In genomic region chr2:118115647-118116046, GRCm38 (mm10) we compare ENCODE assay signal across 18 mouse cellular contexts. TPM values are rescaled to one million over a fixed set of nuclear protein-coding genes. Genes with fewer than 3 reads are reported as not detected.
DNase-seq lines count a peak whose midpoint lies in the region; ATAC-seq and TF ChIP-seq lines count a peak whose summit lies in the region.
"Had no signal": no experiment of that assay in that cellular context is flagged by ENCODE, and none has a peak within 500 bp of the region (broad histone marks: within the 10 kb centered on the region; RNA-seq: fewer than 3 reads in every experiment).

No protein-coding gene starts in this region.

- DNase-seq in heart, postnatal 25 days (ENCODE audit: low spot score) = no peak
- DNase-seq in lung, adult 2 months = no peak
- DNase-seq: cerebellum, adult 11-12 months; cerebellum, postnatal 36 days; gastrocnemius, postnatal 14 days; kidney, postnatal 36 days; spleen, adult 18-20 months had no signal

- H3K9ac ChIP-seq in heart, embryonic 12.5 days = no peak overlapping the region
- no peak overlapping the region; the same call in 1 of the 2 replicates for H3K9ac ChIP-seq in lung, embryonic 15.5 days
- H3K9ac ChIP-seq in embryonic facial prominence, embryonic 13.5 days = 0 out of 2 replicates have a peak overlapping the region, but pooled peaks have one; percentile 2
- H3K9ac ChIP-seq in neural tube, embryonic 15.5 days (replicated peaks) = no peak overlapping the region
- H3K9ac ChIP-seq: liver, embryonic 14.5 days had no signal

- no peak for ATAC-seq in heart, embryonic 12.5 days (ENCODE audit: insufficient number of reproducible peaks, low FRiP score)
- no peak for ATAC-seq in lung, embryonic 15.5 days (ENCODE audit: borderline replicate concordance, extremely low read depth, low FRiP score, low TSS enrichment)
- no peak for ATAC-seq in embryonic facial prominence, embryonic 13.5 days (ENCODE audit: insufficient number of reproducible peaks, insufficient read depth, low FRiP score, low TSS enrichment, low read depth)
- ATAC-seq in neural tube, embryonic 15.5 days (ENCODE audit: low FRiP score) = no peak
- no peak for ATAC-seq in CD4-positive, CD25-positive, alpha-beta regulatory T cell, adult 4 months
- no peak for ATAC-seq in megakaryocyte progenitor cell, adult 5-6 weeks (replicated peaks; ENCODE audit: poor library complexity)
- ATAC-seq: forebrain, embryonic 14.5 days; intestine, postnatal 0 days had no signal

- no peak overlapping the region for H3K27ac ChIP-seq in heart, embryonic 12.5 days (ENCODE audit: poor library complexity, severe bottlenecking)
- H3K27ac ChIP-seq in lung, embryonic 15.5 days = no peak overlapping the region
- no peak overlapping the region for H3K27ac ChIP-seq in embryonic facial prominence, embryonic 13.5 days
- no peak overlapping the region; the same call in 1 of the 2 replicates for H3K27ac ChIP-seq in neural tube, embryonic 15.5 days (replicated peaks)
- H3K27ac ChIP-seq: hindbrain, embryonic 10.5 days; liver, embryonic 14.5 days had no signal

- no peak for TF ChIP-seq CTCF in lung, adult 2 months (IDR thresholded peaks at IDR 0.05; ENCODE audit: insufficient read depth, low read length)

- H3K27me3 ChIP-seq in heart, embryonic 12.5 days (replicated peaks) = no peaks in the 10 kb centered on the region
- no peaks in the 10 kb centered on the region for H3K27me3 ChIP-seq in lung, embryonic 15.5 days
- no peaks in the 10 kb centered on the region for H3K27me3 ChIP-seq in embryonic facial prominence, embryonic 13.5 days
- peaks cover 10% of the 10 kb centered on the region for H3K27me3 ChIP-seq in neural tube, embryonic 15.5 days (replicated peaks)

- 0 out of 2 replicates have a peak, but pooled peaks cover 3% of the 10 kb centered on the region for H3K9me3 ChIP-seq in heart, embryonic 12.5 days (replicated peaks)
- no peaks in the 10 kb centered on the region for H3K9me3 ChIP-seq in lung, embryonic 15.5 days
- H3K9me3 ChIP-seq in embryonic facial prominence, embryonic 13.5 days = no peaks in the 10 kb centered on the region
- no peaks in the 10 kb centered on the region for H3K9me3 ChIP-seq in neural tube, embryonic 15.5 days (replicated peaks)
- H3K9me3 ChIP-seq: hindbrain, embryonic 10.5 days had no signal

- intact Hi-C loops in heart, postnatal 25 days (cut with DNase I) = loop anchor here (10.0 kb wide), 1 partner anchor 129 kb away; no protein-coding TSS in a partner anchor

- no peak overlapping the region for H3K4me3 ChIP-seq in heart, embryonic 12.5 days
- peak overlapping the region; percentile 72 for H3K4me3 ChIP-seq in lung, embryonic 15.5 days
- no peak overlapping the region for H3K4me3 ChIP-seq in lung, adult 2 months (replicated peaks; ENCODE audit: extremely low read depth, low read depth, low read length)
- peak overlapping the region; percentile 69 for H3K4me3 ChIP-seq in embryonic facial prominence, embryonic 13.5 days
- H3K4me3 ChIP-seq in neural tube, embryonic 15.5 days (replicated peaks) = no peak overlapping the region

- TF ChIP-seq POLR2A in lung, adult 2 months (IDR thresholded peaks at IDR 0.05; ENCODE audit: borderline replicate concordance, extremely low read depth, low read depth, low read length) = no peak

- peaks cover 16% of the 10 kb centered on the region for H3K4me1 ChIP-seq in heart, embryonic 12.5 days (replicated peaks)
- peaks cover 40% of the 10 kb centered on the region for H3K4me1 ChIP-seq in lung, embryonic 15.5 days
- peaks cover 2% of the 10 kb centered on the region; the same call in 1 of the 2 replicates for H3K4me1 ChIP-seq in lung, adult 2 months (ENCODE audit: control insufficient read depth, insufficient read depth, low read length)
- peaks cover 55% of the 10 kb centered on the region for H3K4me1 ChIP-seq in embryonic facial prominence, embryonic 13.5 days
- peaks cover 42% of the 10 kb centered on the region for H3K4me1 ChIP-seq in neural tube, embryonic 15.5 days

- H3K36me3 ChIP-seq in heart, embryonic 12.5 days = peaks cover 50% of the 10 kb centered on the region
- peaks cover 63% of the 10 kb centered on the region for H3K36me3 ChIP-seq in lung, embryonic 15.5 days
- peaks cover 57% of the 10 kb centered on the region for H3K36me3 ChIP-seq in embryonic facial prominence, embryonic 13.5 days
- H3K36me3 ChIP-seq in neural tube, embryonic 15.5 days = peaks cover 15% of the 10 kb centered on the region; the same call in 1 of the 2 replicates
- H3K36me3 ChIP-seq: G1E had no signal

- 0 out of 2 replicates have a peak overlapping the region, but pooled peaks have one; percentile 0 for H3K4me2 ChIP-seq in heart, embryonic 12.5 days
- peak overlapping the region; percentile 92 for H3K4me2 ChIP-seq in lung, embryonic 15.5 days
- peak overlapping the region; percentile 89 for H3K4me2 ChIP-seq in embryonic facial prominence, embryonic 13.5 days
- peak overlapping the region; percentile 15 for H3K4me2 ChIP-seq in neural tube, embryonic 15.5 days

- WGBS in heart, embryonic 12.5 days = 70% methylated on average over 7 of the region's 7 CpGs
- WGBS in lung, embryonic 15.5 days = 58% methylated on average over 7 of the region's 7 CpGs
- WGBS in lung, adult 2 months = 70% methylated on average over 7 of the region's 7 CpGs
- WGBS in embryonic facial prominence, embryonic 13.5 days = 80% methylated on average over 7 of the region's 7 CpGs
- WGBS in neural tube, embryonic 15.5 days = 68% methylated on average over 7 of the region's 7 CpGs

RNA-seq across cellular contexts. Expression of gene Thbs1, which starts 4.0 kb away (rescaled TPM):
- polyA plus RNA-seq in heart, embryonic 12.5 days (2016; fragmentation: Nextera tagmentation; extraction: Ambion mirVana) = 110 and 117 TPM in 2 replicates
- 10 to 100 TPM; 13.9 to 14.3 TPM for total RNA-seq in heart, postnatal 25 days (2021)
- 184 and 185 TPM in 2 replicates for polyA plus RNA-seq in lung, embryonic 15.5 days (2015; fragmentation: Nextera tagmentation; extraction: Ambion mirVana)
- polyA plus RNA-seq in lung, adult 2 months (2012; rRNA removed) = 23.3 and 27.1 TPM in 2 replicates
- polyA plus RNA-seq in embryonic facial prominence, embryonic 13.5 days (2015; fragmentation: Nextera tagmentation; extraction: Ambion mirVana) = 71.1 and 81.6 TPM in 2 replicates
- 8.6 and 10.6 TPM in 2 replicates for polyA plus RNA-seq in neural tube, embryonic 15.5 days (2015; fragmentation: Nextera tagmentation; extraction: Ambion mirVana)
- polyA plus RNA-seq in CD4-positive, CD25-positive, alpha-beta regulatory T cell, adult 4 months (2017; shearing (Covaris generic)) = under 1 TPM in 1 of 2 experiments, not detected in 1; 0.23 TPM
- 2.3 and 3.7 TPM in 2 replicates for total RNA-seq in megakaryocyte progenitor cell, adult 5-6 weeks (2015)
- total RNA-seq in megakaryocyte progenitor cell, adult 5-6 weeks (2017) = 1.4 and 2.8 TPM in 2 replicates
- total RNA-seq: G1E had no signal

Comparison
In these comparisons a context has a peak if more than half of its experiments do, and no peak if none do; other contexts are left out.
1. H3K4me3 ChIP-seq: peak in lung, embryonic 15.5 days (single experiment) and embryonic facial prominence, embryonic 13.5 days (single experiment); none in heart, embryonic 12.5 days (single experiment), lung, adult 2 months (single experiment) and neural tube, embryonic 15.5 days (single experiment).
2. H3K4me2 ChIP-seq: peak in every context shown above with its lines; median percentile 92 in lung, embryonic 15.5 days; 89 in embryonic facial prominence, embryonic 13.5 days; 15 in neural tube, embryonic 15.5 days; 0 in heart, embryonic 12.5 days.